Mouse (Mus musculus) kidney, adult 8-10 months (tissue): ENCODE results near the gene Ccl27a.
A peak's percentile ranks its signal among the peaks of the same experiment; 100 is the strongest.
"Not testable (repeated sequence)": the region's sequence is repeated elsewhere in the genome, so short reads cannot be mapped to it uniquely, and the experiment has no call there.

Source experiments
- DNase-seq, 2 experiments: peaks; one replicate each; pipeline ENCODE4 v3.0.0; 2022

Ccl27a gene

DNA sequence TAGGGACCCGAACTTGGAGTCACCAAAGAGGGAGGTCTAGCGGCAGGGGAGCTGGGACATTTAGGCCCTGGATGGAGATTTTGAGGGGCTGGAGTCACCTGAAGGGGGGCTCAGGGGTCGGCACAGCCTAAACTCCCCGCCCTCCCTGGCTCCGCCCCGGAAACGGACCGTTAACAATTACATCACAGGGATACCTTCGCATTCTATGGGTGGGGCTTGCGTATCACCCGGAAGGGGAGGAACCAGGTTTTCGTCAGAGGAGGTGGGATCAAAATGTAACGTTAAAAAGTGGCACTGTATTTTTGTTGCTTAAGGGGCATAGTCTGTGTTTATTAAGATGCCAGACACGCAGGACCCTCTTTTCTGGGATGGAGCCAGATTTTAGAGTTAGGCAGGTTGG lies at the start of gene Ccl27a:
Gene Ccl27a, minus strand, starts transcription at position 246 of the 400 bp plus-strand sequence.
- DNase-seq, result peak; percentile 89 to 91

DNA sequence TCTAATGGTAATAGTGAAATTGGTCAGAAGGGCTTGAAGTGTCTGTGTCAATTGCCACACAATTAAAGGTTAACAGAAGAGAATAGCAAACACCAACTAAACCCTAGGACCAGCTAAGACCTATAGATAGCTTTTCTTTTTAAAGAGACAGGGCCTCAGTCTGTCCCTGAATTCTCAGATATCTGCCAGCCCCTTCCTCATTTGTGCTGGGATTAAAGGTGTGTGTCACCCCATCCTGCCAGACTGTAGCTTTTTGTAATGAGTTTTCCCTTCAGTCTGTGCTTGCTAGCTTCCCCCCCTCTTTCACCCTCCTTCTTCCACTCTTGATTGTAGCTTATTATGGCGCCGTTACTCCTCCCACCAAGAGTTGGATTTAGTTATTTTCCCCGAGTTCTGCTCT lies 9.2 kb upstream of the Ccl27a start:
- DNase-seq, result not testable (repeated sequence)

DNA sequence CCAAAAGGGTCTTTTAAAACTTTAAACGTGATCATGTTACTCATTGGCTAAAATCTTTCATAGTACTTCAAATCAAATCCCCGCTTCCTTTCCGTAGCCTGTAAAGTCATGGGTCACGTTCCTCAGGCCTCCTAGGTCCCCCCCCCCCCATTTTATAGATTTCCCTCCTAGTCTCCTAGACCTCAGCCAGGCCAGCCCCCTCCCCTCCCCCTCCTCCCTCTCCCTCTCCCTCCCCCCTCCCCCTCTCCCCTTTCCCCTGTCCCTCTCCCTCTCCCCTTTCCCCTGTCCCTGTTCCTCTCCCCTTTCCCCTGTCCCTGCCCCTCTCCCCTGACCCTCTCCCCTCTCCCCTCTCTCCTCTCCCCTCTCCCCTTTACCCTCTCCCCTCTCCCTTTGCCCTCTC lies 8.7 kb upstream of the Ccl27a start:
- DNase-seq, result not testable (repeated sequence)

DNA sequence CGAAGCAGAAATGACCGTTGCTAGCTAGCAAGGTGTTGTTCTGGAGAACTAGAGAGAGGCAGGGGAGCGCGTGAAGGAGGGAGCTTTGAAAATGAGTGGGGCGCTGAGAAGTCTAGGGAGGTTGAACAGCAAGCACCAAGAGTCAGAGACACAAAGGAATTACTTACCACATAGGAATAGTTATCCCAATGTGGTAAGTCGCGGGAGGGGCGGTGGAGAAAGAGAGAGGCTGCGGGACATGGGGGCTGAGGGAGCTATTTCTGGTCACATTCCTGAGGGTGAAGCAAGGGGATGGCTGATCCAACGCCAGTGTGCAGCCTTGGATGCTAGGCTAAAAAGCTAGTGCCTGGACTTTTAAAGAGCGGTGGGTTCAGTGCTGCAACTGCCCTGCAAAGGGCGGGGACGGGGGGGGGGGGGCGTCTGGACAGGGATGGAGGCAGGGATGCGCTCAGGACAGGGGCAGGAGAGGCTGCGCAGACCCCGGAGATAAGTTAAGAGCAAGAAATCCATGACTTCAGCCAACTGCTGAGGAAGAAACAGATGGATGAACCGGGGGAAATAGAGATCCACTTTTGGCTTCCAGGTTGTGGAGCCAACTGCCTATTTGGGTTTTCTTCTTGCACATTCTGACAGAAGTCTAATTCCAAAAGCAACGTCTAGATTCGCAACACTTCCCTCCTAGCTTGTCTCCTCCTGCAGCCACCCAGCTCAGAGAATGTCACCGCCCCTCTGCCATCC lies 7.9 kb upstream of the Ccl27a start:
- DNase-seq, result not testable (repeated sequence)

DNA sequence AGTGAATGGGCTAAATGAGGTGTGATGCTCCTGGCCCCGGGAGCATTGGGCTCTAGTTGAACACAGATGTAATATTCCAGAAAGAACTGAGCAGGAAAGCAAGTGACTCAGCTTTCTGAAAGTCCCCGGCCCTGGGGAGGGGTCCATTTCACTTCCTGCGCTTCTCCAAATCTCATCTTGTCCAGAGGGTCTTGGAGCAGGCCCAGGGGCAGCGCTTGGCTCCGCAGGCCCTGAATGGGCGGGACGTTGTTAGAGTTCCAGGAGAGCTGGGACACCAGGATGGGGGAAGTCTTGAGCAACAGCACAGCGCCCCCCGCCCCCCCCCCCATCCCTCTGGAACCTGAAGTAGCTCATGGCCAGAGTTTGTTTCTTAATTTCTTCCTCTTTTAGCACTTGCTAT lies 7.2 kb upstream of the Ccl27a start:
- DNase-seq, result not testable (repeated sequence)

DNA sequence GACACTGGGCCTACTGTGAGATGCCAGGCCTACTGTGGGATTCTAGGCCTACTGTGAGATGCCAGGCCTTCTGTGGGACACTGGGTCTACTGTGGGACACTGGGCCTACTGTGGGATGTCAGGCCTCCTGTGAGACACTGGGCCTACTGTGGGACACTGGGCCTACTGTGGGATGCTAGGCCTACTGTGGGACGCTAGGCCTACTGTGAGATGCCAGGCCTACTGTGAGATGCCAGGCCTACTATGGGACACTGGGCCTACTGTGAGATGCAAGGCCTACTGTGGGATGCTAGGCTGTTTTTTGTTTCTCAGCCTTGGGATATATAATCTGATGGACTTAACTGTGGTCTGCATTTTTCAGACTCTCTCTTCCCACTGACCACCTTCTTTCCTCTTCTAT lies 1.8 kb upstream of the Ccl27a start:
- DNase-seq, result not testable (repeated sequence)

DNA sequence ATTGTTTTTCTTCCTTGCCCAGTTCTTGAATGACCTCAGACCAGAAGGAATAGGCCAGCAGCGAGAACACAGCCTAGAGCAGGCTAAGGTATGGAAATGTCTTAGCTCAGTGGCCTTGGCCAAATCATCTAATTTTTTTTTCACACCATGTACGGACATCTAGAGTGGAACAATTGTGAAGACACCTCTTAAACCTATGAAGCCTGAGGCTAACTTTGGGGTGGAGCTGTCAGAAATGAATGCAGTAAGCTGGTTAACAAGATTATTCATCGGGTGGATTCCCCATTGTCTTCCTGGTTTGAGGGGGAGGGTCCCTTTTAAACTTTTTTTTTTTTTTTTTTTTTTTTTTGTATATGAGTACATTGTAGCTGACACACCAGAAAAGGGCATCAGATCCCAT lies 459 bp upstream of the Ccl27a start:
- not testable (repeated sequence) for DNase-seq

DNA sequence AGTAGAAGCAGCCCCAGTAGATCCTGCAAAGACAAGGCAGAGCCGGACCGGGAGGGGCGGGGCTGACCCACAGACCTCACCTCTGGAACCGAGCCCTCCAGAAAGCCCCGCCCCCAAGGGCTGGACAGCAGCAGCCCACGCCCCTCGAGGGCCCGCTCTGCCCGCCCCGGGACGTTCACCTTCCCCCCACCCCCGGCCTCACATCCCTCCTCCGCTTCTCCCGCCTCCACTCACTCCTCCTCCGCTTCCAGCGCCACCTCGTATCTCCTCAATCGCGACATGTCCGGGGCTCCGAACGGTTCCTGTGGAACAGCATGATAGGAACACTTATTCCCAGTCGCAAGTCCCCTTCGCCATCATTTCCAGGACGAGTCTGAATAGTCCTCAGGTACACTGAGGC lies 545 bp downstream of the Ccl27a start:
- peak; percentile 86 to 87 for DNase-seq

DNA sequence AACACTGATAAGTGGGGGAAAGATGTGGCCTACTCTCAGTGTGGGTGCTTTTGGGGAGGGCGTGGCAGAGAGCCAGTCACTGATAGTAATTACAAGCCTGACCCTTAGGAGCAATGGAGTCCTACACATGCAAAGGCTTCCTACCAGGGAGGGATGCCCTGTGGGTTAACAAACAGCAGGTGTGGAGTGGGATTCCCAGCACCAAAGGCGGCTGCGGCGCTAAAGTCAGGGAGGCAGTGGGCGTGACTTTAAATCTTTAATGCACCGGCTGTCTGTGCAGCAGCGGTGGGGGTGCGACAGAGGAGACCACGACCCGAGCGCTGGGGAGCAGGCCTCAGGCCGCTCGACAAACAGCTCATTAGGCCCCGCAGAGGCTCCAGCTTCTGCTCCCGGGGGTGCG lies 1.1 kb downstream of the Ccl27a start:
- not testable (repeated sequence) for DNase-seq

DNA sequence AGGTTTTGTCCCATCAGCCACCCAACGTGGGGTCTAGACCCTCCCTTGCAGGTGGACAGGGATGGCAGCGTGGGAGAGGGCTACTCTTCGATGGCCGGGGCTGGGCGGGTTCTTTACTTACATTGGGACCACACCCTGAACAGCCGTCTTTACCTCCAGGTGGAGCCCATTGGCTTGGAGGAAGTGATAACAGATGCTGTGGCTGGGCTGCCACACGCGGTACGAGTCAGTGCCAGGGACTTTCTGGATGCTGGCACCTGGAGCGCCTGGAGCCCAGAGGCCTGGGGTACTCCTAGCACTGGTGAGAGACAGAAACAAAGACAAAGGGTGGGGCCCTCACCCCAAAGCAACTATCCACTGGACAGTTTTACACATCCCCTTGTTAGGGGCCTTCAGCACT lies 6.7 kb downstream of the Ccl27a start:
- not testable (repeated sequence) for DNase-seq

DNA sequence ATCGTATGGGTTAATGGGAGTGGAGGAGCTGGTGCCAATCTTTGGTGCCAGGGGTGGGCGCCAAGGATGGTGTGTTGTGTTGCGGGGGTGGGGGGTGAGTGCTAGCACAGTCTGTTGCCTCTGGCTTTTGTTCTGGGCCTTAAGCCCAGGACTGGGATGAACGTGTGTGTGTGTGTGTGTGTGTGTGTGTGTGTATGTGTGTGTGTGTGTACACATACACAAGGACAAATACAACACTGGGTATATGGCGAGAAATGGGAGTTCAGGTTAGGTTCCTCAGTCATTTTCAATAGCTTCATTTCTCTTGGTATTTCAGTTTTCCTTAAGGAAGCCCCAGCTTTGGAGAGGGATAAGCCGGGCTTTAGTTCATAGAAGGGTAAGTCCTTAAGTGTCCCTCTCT lies 10.9 kb downstream of the Ccl27a start:
- not testable (repeated sequence) for DNase-seq

DNA sequence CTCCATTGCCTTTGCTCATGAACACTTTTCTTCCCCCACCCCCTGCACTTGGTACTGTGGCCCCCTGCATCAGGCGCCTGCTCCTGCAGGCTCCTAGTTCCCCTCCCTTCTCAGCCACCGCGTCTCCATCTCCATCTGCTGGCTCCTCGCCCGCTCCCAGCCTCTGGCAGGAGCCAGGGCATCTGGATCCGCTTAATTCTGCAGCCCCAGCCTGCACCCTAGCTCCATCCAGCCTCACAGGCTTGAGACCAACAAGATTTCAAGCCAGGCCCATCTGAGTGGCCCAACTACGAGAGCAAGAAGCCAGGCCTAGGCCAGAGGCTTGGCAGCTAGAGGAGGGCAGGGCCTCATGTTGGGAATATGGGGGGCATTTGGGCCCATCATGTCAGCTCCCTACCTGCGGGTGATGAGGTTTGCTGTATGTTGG lies 11.3 kb downstream of the Ccl27a start:
- not testable (repeated sequence) for DNase-seq

DNA sequence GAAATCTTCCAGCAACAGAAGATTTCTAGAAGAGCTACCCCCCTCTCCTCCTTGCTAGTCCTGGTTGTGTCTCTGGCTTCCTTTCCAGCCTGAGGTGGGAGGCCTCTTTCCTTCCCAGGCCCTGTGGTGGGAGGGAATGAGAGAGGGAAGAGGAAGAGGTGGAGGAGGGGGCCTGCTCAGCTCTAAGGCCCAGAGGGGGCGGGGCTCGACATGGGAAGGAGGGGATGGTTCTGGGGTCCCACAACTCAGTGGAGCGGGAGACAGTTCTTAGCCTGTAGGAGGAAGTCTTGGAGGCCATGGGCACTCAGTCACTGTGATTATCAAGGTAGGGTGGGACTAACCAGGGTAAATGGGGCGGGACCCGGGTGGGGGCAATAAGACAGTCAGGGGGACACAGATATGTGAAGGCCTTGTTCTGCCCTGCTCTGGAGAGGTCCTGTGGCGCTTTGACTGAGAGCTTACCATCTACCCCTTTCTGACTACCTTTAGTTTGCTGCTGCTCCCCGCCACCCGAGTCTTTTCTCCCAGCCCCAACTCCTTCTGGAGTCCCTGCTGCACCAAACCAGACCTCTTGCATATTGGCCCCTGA lies 11.9 kb downstream of the Ccl27a start:
- DNase-seq, result no peak

DNA sequence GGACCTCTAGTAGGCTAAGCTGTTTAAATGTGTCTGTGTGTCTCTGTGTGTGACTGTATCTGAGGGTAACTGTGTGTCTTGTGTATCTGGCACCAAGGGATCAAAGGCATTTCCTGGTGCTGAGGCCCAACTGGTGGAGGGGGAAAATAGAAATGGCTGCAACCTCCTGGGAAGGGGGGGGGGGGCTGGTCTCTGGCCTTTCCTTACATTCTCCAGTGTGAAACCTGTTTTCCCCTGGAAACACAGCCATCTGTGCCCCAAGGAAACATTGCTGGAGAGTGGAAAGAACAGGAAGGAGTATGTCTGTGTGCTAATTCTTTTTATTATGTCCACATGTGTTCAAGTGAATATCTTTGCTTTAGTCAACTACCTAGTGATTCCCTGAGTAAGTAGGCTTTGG lies 12.4 kb downstream of the Ccl27a start:
- no peak for DNase-seq

DNA sequence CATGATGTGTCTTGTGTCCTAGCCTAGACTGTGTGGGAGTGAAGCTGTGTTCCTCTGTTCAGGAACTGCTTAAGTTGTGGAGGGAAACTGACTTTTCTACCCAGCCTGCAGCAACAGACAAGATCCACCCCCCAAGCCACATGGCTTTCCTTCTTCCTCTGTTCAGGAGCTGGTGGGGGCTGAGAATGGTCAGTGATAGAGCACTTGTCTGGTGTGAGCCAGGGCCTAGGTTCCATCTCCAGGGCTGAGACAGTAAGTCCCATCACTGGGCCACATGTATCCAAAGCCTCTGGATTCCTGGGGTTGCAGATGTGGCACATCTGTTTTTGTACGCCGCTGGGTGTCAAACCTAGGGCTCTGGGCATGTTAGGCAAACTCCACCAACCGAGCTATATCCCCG lies 13.1 kb downstream of the Ccl27a start:
- DNase-seq, result no peak

DNA sequence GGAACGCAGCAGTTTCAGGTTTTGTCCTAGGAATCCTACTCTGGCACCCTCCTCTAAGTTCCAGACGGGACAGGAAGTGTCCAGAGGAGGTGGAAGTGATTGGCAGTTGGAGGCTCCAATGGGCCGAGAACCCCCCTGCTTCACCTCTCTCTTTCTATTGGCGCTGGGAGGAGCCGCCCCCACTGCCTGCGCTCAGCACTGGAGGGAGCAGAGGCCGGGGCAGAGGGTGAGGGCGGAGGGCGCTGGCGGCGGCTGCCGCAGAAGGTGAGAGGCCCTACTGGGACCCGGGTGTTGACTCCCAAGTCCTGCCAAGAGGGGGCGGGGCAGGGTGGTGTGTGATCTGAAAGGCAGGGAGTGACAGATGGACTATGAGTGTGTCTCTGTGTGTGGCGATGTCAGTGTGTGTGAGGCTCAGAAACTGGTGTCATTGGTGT lies 13.7 kb downstream of the Ccl27a start:
- peak; percentile 97 to 98 for DNase-seq

DNA sequence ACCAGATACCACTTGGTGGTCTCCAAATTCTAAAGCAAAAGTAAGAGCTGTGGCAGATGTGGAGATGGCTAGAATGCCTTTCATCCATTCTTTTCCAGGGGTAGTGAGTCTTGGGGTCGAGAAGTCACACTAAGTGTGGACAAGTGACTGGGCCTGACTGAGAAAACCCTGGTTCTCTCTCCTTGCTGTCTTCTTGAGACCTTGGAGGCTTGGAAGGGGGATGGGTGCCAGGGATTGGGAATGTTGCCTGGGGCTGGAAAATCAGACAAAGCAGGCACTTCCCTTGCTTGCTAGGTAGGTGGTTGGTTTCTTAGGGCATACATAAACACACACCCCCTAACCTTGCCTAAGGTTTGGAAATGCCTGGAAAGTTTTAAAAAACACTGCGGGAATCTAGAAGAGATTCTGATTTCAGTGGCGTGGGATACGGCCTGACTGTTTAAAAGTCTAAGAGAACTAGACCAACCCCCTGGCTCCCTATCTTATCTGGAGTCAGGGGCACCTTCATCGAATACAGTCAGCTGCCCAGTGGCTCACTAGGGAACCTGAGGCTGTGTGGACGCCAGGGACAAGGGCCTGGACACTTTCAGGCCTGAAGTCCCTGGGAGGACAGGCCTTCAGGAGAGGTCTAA lies 14.3 kb downstream of the Ccl27a start:
- peak in 1 of 2 experiments; percentile 48 for DNase-seq

DNA sequence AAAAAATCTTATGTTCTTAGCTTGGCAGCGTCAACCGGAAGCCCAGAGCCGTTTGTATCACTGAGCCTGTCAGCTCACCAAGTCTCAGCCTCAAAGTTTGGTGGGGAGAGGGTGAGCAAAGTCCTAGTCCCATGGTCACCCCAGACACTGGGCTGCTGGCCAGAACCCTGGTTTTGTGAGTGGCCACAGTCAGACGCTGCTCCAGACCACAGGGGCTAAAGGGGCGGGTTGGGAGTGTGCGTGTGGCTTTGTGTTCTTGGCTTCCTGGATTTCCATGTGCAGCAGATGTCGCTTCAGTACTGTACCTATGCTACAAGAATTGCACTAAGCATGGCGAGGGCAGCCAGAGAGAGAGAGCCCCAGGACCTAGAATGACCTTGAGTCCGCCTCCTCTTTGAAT lies 14.8 kb downstream of the Ccl27a start:
- peak; percentile 85 for DNase-seq

DNA sequence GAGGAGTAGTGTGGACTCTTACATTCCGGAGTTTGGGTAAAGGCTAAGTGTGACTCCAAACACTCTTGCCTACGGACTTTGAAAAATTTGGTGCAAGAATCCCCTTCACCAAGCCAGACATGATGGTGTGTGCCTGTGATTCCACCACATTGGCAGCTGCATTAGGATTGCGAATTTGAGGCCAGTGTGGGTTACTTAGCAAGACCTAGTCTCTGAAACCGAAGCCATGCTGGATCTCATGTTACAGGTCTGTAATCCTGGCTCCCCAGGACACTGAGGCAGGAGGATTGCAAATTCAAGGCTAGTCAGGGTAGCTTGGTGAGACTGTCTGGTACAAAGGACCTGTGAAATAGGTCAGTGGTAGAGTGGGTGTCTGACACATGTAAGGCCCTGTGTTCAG lies 15.3 kb downstream of the Ccl27a start:
- no peak for DNase-seq

DNA sequence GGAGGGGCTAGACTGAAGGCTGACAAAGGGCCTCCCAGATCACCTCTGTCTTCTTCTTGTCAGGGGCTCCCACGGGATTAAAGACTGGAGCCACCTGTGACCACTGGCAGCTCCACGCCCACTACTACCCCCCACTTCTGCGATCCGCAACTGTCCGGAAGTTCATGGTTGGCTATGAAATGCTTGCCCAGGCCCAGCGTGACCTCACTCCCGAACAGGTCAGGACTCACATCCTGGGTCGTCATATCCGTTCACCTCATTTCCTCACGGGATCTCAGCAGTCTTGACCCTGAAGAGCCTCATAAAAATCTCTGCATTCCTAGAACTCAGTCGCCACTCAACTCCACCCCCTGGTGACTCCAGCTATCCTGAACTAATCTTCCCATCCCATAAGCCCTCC lies 16.0 kb downstream of the Ccl27a start:
- peak; percentile 65 to 72 for DNase-seq

DNA sequence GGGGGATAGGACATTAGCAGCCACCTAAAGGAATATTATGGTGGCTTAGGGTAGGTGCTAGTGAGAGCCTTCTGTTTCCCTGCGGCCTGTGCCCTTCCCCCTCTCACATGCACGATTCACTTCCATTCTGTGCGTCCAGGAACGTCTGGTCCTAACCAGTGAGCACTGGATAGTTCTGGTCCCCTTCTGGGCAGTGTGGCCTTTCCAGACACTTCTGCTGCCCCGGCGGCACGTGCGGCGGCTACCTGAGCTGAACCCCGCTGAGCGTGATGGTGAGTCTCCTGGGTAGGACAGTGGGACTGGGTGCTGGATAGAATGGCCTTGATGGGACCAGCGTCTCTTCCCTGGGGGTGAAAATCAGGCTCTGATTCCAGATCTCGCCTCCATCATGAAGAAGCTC lies 16.7 kb downstream of the Ccl27a start:
- peak; percentile 57 to 58 for DNase-seq

DNA sequence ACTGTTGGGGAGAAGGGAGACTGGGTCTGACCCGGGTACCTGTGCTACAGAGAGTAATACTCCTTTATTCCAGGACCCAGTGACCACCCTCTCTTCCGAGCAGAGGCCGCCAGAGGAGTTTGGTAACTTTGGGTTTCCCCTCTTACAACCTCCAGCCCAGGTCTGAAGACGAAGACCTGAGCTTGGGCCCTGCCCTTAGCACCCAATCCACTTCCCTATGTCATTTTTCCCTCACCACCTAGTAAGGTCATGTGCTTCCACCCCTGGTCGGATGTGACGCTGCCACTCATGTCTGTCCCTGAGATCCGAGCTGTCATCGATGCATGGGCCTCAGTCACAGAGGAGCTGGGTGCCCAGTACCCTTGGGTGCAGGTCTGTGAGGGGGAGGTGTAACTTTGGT lies 17.6 kb downstream of the Ccl27a start:
- DNase-seq, result peak in 1 of 2 experiments; percentile 25

DNA sequence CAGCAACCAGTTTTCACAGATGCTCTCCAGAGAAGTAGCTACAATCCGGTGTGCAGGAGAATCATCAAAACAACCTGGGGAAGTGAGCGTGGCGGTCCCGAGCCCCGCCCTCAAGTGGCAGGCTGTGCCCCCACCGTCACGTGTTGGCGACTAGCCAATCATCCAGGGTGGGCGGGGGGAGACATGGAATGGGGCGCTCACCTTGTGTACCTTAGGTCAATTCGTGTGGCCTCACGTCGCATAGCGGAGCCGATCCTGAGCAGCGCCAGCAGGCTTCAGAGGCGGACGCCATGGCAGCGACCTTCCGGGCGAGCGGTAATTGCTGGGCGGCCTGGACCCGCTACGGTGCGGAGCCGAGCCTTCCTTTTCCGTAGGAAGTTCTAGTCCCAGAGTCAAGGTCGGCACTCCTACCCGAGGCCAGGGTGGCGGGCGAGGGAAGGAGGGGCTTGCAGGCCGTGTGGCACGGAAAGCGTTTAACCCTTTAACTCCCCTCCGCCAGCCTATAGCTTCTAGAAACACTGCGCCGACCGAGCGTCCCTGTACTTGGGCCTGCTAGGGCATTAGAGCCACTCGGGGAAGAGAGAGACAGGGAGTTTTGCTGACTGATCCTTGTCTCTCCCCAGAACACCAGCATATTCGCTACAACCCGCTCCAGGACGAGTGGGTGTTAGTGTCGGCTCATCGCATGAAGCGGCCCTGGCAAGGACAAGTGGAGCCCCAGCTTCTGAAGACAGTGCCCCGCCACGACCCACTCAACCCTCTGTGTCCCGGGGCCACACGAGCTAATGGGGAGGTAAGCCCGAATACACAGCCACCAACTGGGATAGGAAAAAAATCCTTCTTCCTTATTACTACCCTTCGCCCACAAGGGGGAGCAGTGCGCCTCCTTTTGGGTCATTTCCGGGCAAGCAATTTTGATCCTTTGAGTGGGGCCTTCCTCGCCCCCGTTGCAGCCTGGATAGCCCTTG lies 18.4 kb downstream of the Ccl27a start, which contains the start of gene Sigmar1:
Gene Sigmar1, minus strand, starts transcription at position 820 of the 968 bp plus-strand sequence.
- peak; percentile 89 to 92 for DNase-seq
